Mouse (Mus musculus): ENCODE measurements at regions not wholly inside any gene's neighbourhood (a gene's known extent, or its start where the extent isn't known, plus 50 kb on each side); places are given as distances from the start of the nearest gene placed in this dataset.

- H3K9ac ChIP-seq (ENCODE audit: low read depth, low read length): no peak overlapping the region
- H3K4me1 ChIP-seq (ENCODE audit: control insufficient read depth, insufficient read depth, low read length): no peaks in the 10 kb centered on the region
- H3K4me3 ChIP-seq (ENCODE audit: low read depth, low read length): no peak overlapping the region
- no peak for ATAC-seq
- H3K27ac ChIP-seq (ENCODE audit: low read length): no peak overlapping the region
- 98% methylated on average over 1 of the region's 1 CpGs for WGBS
- H3K36me3 ChIP-seq (ENCODE audit: control insufficient read depth, insufficient read depth, low read length): no peaks in the 10 kb centered on the region
- H3K27me3 ChIP-seq (ENCODE audit: control insufficient read depth, insufficient read depth, low read depth, low read length): no peaks in the 10 kb centered on the region
- no peak overlapping the region for H3K4me2 ChIP-seq (ENCODE audit: low read length)
- H3K9me3 ChIP-seq (replicated peaks; ENCODE audit: control insufficient read depth, low read length, poor library complexity, severe bottlenecking): no peaks in the 10 kb centered on the region
These were observed 52.4 kb upstream of the Plxna2 start for GRCm38 (mm10) chr1:194565574-194565973.

DNA sequence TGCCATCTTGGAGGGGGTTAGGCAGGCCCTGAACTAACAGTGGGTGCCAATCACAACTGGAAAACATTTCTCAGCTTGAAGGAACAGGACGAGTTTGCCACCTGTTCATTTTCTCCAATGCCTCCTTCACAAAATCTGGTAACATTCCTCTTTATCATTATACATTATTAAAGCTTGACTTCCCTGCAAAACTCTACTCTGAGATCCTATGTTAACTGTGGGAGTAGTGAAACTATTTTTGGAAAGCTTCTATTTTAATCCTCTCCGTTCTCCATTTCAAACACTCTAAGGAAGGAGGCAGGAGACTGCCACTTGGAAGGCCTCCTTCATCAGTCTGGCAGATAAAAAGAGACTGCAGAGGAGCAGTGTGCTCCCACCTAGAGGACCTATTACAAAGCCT lies 54.1 kb upstream of the Plxna2 start:
- H3K27me3 ChIP-seq (ENCODE audit: control insufficient read depth, insufficient read depth, low read depth, low read length): no peaks in the 10 kb centered on the region
- H3K27ac ChIP-seq (ENCODE audit: low read length): no peak overlapping the region
- ATAC-seq: no peak
- H3K36me3 ChIP-seq (ENCODE audit: control insufficient read depth, insufficient read depth, low read length): no peaks in the 10 kb centered on the region
- no peak overlapping the region for H3K9ac ChIP-seq (ENCODE audit: low read depth, low read length)
- H3K9me3 ChIP-seq (replicated peaks; ENCODE audit: control insufficient read depth, low read length, poor library complexity, severe bottlenecking): no peaks in the 10 kb centered on the region
- H3K4me3 ChIP-seq (ENCODE audit: low read depth, low read length): no peak overlapping the region
- no peak overlapping the region for H3K4me2 ChIP-seq (ENCODE audit: low read length)
- no peaks in the 10 kb centered on the region for H3K4me1 ChIP-seq (ENCODE audit: control insufficient read depth, insufficient read depth, low read length)
- whole genome bisulfite sequencing: 71% methylated on average over 2 of the region's 2 CpGs

DNA sequence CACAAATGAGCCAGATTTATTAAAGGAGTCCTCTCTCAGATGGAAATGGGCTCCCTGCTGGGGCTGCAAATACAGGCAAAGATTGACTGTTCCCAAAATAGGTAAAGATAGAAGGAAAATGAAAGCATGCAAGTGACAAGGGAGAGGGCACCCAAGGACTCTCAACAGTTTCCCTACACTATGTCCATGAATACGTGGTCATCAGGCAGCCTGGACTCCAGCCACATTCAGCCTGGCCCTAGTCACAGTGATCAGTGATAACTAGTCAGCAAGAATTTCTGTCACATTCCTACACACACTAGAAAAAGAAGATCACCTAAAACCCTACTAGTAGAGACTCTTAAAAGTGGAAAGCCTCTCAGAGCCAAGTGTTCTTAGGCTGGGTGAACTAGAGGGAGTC lies 56.9 kb upstream of the Plxna2 start:
- 61% methylated on average over 1 of the region's 1 CpGs for WGBS
- Histone ChIP-seq H3K9ac (ENCODE audit: low read depth, low read length) (no peak overlapping the region), H3K36me3 (ENCODE audit: control insufficient read depth, insufficient read depth, low read length) (no peaks in the 10 kb centered on the region), H3K27me3 (ENCODE audit: control insufficient read depth, insufficient read depth, low read depth, low read length) (no peaks in the 10 kb centered on the region), H3K4me3 (ENCODE audit: low read depth, low read length) (no peak overlapping the region), H3K4me1 (ENCODE audit: control insufficient read depth, insufficient read depth, low read length) (no peaks in the 10 kb centered on the region), H3K27ac (ENCODE audit: low read length) (no peak overlapping the region), H3K9me3 (replicated peaks; ENCODE audit: control insufficient read depth, low read length, poor library complexity, severe bottlenecking) (no peaks in the 10 kb centered on the region), H3K4me2 (ENCODE audit: low read length) (no peak overlapping the region)
- no peak for ATAC-seq

DNA sequence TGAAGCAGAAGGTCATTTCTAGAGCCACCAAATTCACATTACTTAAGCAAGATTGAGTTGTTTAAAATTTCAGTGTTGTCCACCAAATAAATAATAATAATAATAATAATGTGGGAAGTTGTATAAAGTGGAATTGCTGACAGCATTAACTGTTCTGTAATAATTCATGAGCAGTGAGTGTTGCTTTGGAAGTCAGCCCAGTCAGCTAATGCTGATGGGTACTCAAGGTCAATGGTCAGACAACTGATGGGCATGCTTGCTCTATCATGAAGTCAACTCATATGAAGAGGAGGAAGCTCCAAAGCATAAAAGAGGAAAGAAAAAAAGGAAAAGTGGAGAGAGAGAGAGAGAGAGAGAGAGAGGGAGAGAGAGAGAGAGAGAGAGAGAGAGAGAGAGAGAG lies 69.4 kb upstream of the Plxna2 start:
- H3K4me2 ChIP-seq (ENCODE audit: low read length): no peak overlapping the region
- no peaks in the 10 kb centered on the region for H3K36me3 ChIP-seq (ENCODE audit: control insufficient read depth, insufficient read depth, low read length)
- H3K9ac ChIP-seq (ENCODE audit: low read depth, low read length): no peak overlapping the region
- no peaks in the 10 kb centered on the region for H3K4me1 ChIP-seq (ENCODE audit: control insufficient read depth, insufficient read depth, low read length)
- no peak overlapping the region for H3K27ac ChIP-seq (ENCODE audit: low read length)
- no peaks in the 10 kb centered on the region for H3K27me3 ChIP-seq (ENCODE audit: control insufficient read depth, insufficient read depth, low read depth, low read length)
- H3K4me3 ChIP-seq (ENCODE audit: low read depth, low read length): no peak overlapping the region
- ATAC-seq: no peak
- no peaks in the 10 kb centered on the region for H3K9me3 ChIP-seq (replicated peaks; ENCODE audit: control insufficient read depth, low read length, poor library complexity, severe bottlenecking)

GRCm38 (mm10) chr1:194548243-194548642 lies 69.8 kb upstream of the Plxna2 start:
- Histone ChIP-seq H3K27me3 (ENCODE audit: control insufficient read depth, insufficient read depth, low read depth, low read length) (no peaks in the 10 kb centered on the region), H3K4me2 (ENCODE audit: low read length) (no peak overlapping the region), H3K4me3 (ENCODE audit: low read depth, low read length) (no peak overlapping the region), H3K4me1 (ENCODE audit: control insufficient read depth, insufficient read depth, low read length) (no peaks in the 10 kb centered on the region), H3K9me3 (replicated peaks; ENCODE audit: control insufficient read depth, low read length, poor library complexity, severe bottlenecking) (no peaks in the 10 kb centered on the region), H3K27ac (ENCODE audit: low read length) (no peak overlapping the region), H3K36me3 (ENCODE audit: control insufficient read depth, insufficient read depth, low read length) (no peaks in the 10 kb centered on the region), H3K9ac (ENCODE audit: low read depth, low read length) (no peak overlapping the region)
- no peak for ATAC-seq
- WGBS: 100% methylated on average over 1 of the region's 1 CpGs

DNA sequence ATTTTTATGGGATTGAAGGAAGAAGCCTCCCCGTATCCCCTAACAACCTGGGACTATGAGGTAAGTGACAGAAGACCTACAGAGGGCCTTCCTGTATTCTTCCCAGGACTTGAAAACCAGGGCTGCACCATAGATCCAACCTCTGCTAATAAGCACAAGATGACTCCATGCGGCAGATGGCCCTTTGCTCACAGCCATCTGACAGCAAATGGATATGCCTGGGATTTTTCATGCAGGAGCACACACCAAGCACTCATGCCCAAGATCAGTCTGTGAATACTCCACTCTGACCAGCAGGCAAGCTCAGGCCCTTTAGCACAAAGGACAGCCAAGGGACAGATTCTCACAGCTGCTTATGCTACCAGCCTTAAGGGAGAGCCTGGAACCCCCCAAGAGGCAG lies 77.1 kb upstream of the Plxna2 start:
- Histone ChIP-seq H3K4me1 (ENCODE audit: control insufficient read depth, insufficient read depth, low read length) (no peaks in the 10 kb centered on the region), H3K9ac (ENCODE audit: low read depth, low read length) (no peak overlapping the region), H3K27me3 (ENCODE audit: control insufficient read depth, insufficient read depth, low read depth, low read length) (no peaks in the 10 kb centered on the region), H3K4me2 (ENCODE audit: low read length) (no peak overlapping the region), H3K27ac (ENCODE audit: low read length) (no peak overlapping the region), H3K4me3 (ENCODE audit: low read depth, low read length) (no peak overlapping the region), H3K9me3 (replicated peaks; ENCODE audit: control insufficient read depth, low read length, poor library complexity, severe bottlenecking) (no peaks in the 10 kb centered on the region), H3K36me3 (ENCODE audit: control insufficient read depth, insufficient read depth, low read length) (no peaks in the 10 kb centered on the region)
- ATAC-seq: no peak
- WGBS: 94% methylated on average over 2 of the region's 2 CpGs

- ATAC-seq: no peak
- Histone ChIP-seq H3K36me3 (ENCODE audit: control insufficient read depth, insufficient read depth, low read length) (no peaks in the 10 kb centered on the region), H3K4me1 (ENCODE audit: control insufficient read depth, insufficient read depth, low read length) (no peaks in the 10 kb centered on the region), H3K4me2 (ENCODE audit: low read length) (no peak overlapping the region), H3K27ac (ENCODE audit: low read length) (no peak overlapping the region), H3K4me3 (ENCODE audit: low read depth, low read length) (no peak overlapping the region), H3K9me3 (replicated peaks; ENCODE audit: control insufficient read depth, low read length, poor library complexity, severe bottlenecking) (no peaks in the 10 kb centered on the region), H3K27me3 (ENCODE audit: control insufficient read depth, insufficient read depth, low read depth, low read length) (no peaks in the 10 kb centered on the region), H3K9ac (ENCODE audit: low read depth, low read length) (no peak overlapping the region)
- WGBS: 85% methylated on average over 2 of the region's 2 CpGs
These were observed 90.5 kb upstream of the Plxna2 start for GRCm38 (mm10) chr1:194527342-194528165.

- Histone ChIP-seq H3K4me1 (ENCODE audit: control insufficient read depth, insufficient read depth, low read length) (peaks cover 4% of the 10 kb centered on the region; the same call in 1 of the 2 replicates), H3K9ac (ENCODE audit: low read depth, low read length) (no peak overlapping the region), H3K27me3 (ENCODE audit: control insufficient read depth, insufficient read depth, low read depth, low read length) (no peaks in the 10 kb centered on the region), H3K4me3 (ENCODE audit: low read depth, low read length) (no peak overlapping the region), H3K27ac (ENCODE audit: low read length) (no peak overlapping the region), H3K9me3 (replicated peaks; ENCODE audit: control insufficient read depth, low read length, poor library complexity, severe bottlenecking) (no peaks in the 10 kb centered on the region), H3K4me2 (ENCODE audit: low read length) (no peak overlapping the region), H3K36me3 (ENCODE audit: control insufficient read depth, insufficient read depth, low read length) (no peaks in the 10 kb centered on the region)
- 99% methylated on average over 2 of the region's 2 CpGs for WGBS
- ATAC-seq: no peak
These were observed 93.0 kb upstream of the Plxna2 start for GRCm38 (mm10) chr1:194524976-194525375.

GRCm38 (mm10) chr1:194521216-194521615 lies 96.8 kb upstream of the Plxna2 start:
- H3K4me3 ChIP-seq (ENCODE audit: low read depth, low read length): no peak overlapping the region
- ATAC-seq: no peak
- no peak overlapping the region for H3K27ac ChIP-seq (ENCODE audit: low read length)
- H3K9me3 ChIP-seq (replicated peaks; ENCODE audit: control insufficient read depth, low read length, poor library complexity, severe bottlenecking): no peaks in the 10 kb centered on the region
- H3K4me2 ChIP-seq (ENCODE audit: low read length): no peak overlapping the region
- H3K9ac ChIP-seq (ENCODE audit: low read depth, low read length): no peak overlapping the region
- H3K27me3 ChIP-seq (ENCODE audit: control insufficient read depth, insufficient read depth, low read depth, low read length): no peaks in the 10 kb centered on the region
- 50% methylated on average over 2 of the region's 2 CpGs for WGBS
- H3K4me1 ChIP-seq (ENCODE audit: control insufficient read depth, insufficient read depth, low read length): peaks cover 8% of the 10 kb centered on the region; the same call in 1 of the 2 replicates
- H3K36me3 ChIP-seq (ENCODE audit: control insufficient read depth, insufficient read depth, low read length): no peaks in the 10 kb centered on the region

All from midbrain, embryonic 16.5 days (tissue).